In genomic region chr6:72543265-72543850, GRCm38 (mm10) we compare ENCODE assay signal across 15 mouse cellular contexts. TPM values are rescaled to one million over a fixed set of nuclear protein-coding genes. Genes with fewer than 3 reads are reported as not detected.
A peak's percentile ranks its signal among the peaks of the same experiment; 100 is the strongest.
DNase-seq lines count a peak whose midpoint lies in the region; ATAC-seq and TF ChIP-seq lines count a peak whose summit lies in the region.
"Had no signal": no experiment of that assay in that cellular context is flagged by ENCODE, and none has a peak within 500 bp of the region (broad histone marks: within the 10 kb centered on the region; RNA-seq: fewer than 3 reads in every experiment).

No protein-coding gene starts in this region.

- no peak overlapping the region for H3K4me2 ChIP-seq in hindbrain, embryonic 14.5 days (replicated peaks)
- no peak overlapping the region for H3K4me2 ChIP-seq in hindbrain, embryonic 16.5 days (ENCODE audit: low read length)

- 0 out of 2 replicates have a peak overlapping the region, but pooled peaks have one; percentile 51 for H3K27ac ChIP-seq in hindbrain, embryonic 14.5 days
- H3K27ac ChIP-seq in hindbrain, embryonic 16.5 days (ENCODE audit: low read depth, low read length), result no peak overlapping the region
- no peak overlapping the region for H3K27ac ChIP-seq in thymus, adult 2 months (ENCODE audit: control insufficient read depth, insufficient read depth, low read length)
- H3K27ac ChIP-seq: midbrain, embryonic 12.5 days had no signal

- H3K36me3 ChIP-seq in hindbrain, embryonic 14.5 days (replicated peaks; ENCODE audit: control insufficient read depth, insufficient read depth), result no peaks in the 10 kb centered on the region
- no peaks in the 10 kb centered on the region for H3K36me3 ChIP-seq in hindbrain, embryonic 16.5 days (ENCODE audit: control insufficient read depth, insufficient read depth, low read length)
- H3K36me3 ChIP-seq in thymus, adult 2 months (ENCODE audit: control insufficient read depth, insufficient read depth, low read length), result no peaks in the 10 kb centered on the region
- H3K36me3 ChIP-seq: midbrain, embryonic 12.5 days had no signal

- peaks cover under 1% of the 10 kb centered on the region; the same call in 1 of the 2 replicates for H3K4me1 ChIP-seq in hindbrain, embryonic 14.5 days (replicated peaks; ENCODE audit: control insufficient read depth, insufficient read depth, low read length)
- H3K4me1 ChIP-seq in hindbrain, embryonic 16.5 days (ENCODE audit: control insufficient read depth, insufficient read depth, low read depth, low read length), result peaks cover 2% of the 10 kb centered on the region
- H3K4me1 ChIP-seq in thymus, adult 2 months (replicated peaks; ENCODE audit: control insufficient read depth, insufficient read depth, low read length), result peaks cover 22% of the 10 kb centered on the region

- 64% methylated on average over 12 of the region's 12 CpGs for WGBS in hindbrain, embryonic 14.5 days
- 61% methylated on average over 12 of the region's 12 CpGs for WGBS in hindbrain, embryonic 16.5 days
- 89% methylated on average over 12 of the region's 12 CpGs for WGBS in thymus, adult 2 months

- no peak overlapping the region for H3K4me3 ChIP-seq in hindbrain, embryonic 14.5 days (replicated peaks; ENCODE audit: low read length)
- no peak overlapping the region for H3K4me3 ChIP-seq in hindbrain, embryonic 16.5 days (ENCODE audit: low read length)
- H3K4me3 ChIP-seq in thymus, adult 2 months (ENCODE audit: control insufficient read depth, insufficient read depth, low read length), result no peak overlapping the region
- H3K4me3 ChIP-seq: midbrain, embryonic 12.5 days had no signal

- no peak for TF ChIP-seq POLR2A in brain, embryonic 14.5 days (IDR thresholded peaks at IDR 0.05; ENCODE audit: borderline replicate concordance, extremely low read depth, insufficient read depth, insufficient read length, poor library complexity, severe bottlenecking)
- no peak for TF ChIP-seq POLR2A in thymus, adult 2 months (IDR thresholded peaks at IDR 0.05; ENCODE audit: control insufficient read depth, extremely low read depth, insufficient read depth, low read length, poor library complexity)

- no peak for DNase-seq in hindbrain, embryonic 14.5 days (ENCODE audit: low spot score)
- peak; percentile 47 for DNase-seq in 3T3-L1 (ENCODE audit: low read depth, low spot score)
- peak; percentile 31 for DNase-seq in brain, embryonic 14.5 days (ENCODE audit: low read depth)
- peak; percentile 40 to 57 for DNase-seq in kidney, postnatal 4 days
- no peak for DNase-seq in thymus, adult 2 months
- DNase-seq in gastrocnemius, postnatal 36 days, result no peak
- DNase-seq in natural killer cell, adult 2 months (ENCODE audit: low spot score in 2 of 2), result no peak
- DNase-seq: cerebellum, adult 11 months; right cerebral cortex, adult 18-20 months had no signal

- no peak overlapping the region for H3K9ac ChIP-seq in hindbrain, embryonic 14.5 days
- H3K9ac ChIP-seq in hindbrain, embryonic 16.5 days (ENCODE audit: low read depth, low read length), result no peak overlapping the region
- H3K9ac ChIP-seq: midbrain, embryonic 12.5 days had no signal

- H3K27me3 ChIP-seq in hindbrain, embryonic 14.5 days (ENCODE audit: control insufficient read depth, insufficient read depth, low read length), result no peaks in the 10 kb centered on the region
- no peaks in the 10 kb centered on the region for H3K27me3 ChIP-seq in hindbrain, embryonic 16.5 days (replicated peaks; ENCODE audit: control insufficient read depth, insufficient read depth, low read length)
- H3K27me3 ChIP-seq in thymus, adult 2 months (ENCODE audit: control insufficient read depth, insufficient read depth, low read length), result no peaks in the 10 kb centered on the region

- intact Hi-C loops in gastrocnemius, postnatal 36 days (cut with DNase I), result no loop called here

- no peak for ATAC-seq in hindbrain, embryonic 14.5 days (ENCODE audit: low FRiP score)
- no peak for ATAC-seq in hindbrain, embryonic 16.5 days

- no peak for TF ChIP-seq CTCF in brain, embryonic 14.5 days (IDR thresholded peaks at IDR 0.05; ENCODE audit: borderline replicate concordance, extremely low read depth, insufficient read depth, insufficient read length)
- TF ChIP-seq CTCF in thymus, adult 2 months (IDR thresholded peaks at IDR 0.05; ENCODE audit: borderline replicate concordance, control insufficient read depth, extremely low read depth, insufficient read depth, low read length, poor library complexity), result no peak

- no peaks in the 10 kb centered on the region for H3K9me3 ChIP-seq in hindbrain, embryonic 14.5 days (ENCODE audit: control insufficient read depth, low read length)
- no peaks in the 10 kb centered on the region for H3K9me3 ChIP-seq in hindbrain, embryonic 16.5 days (ENCODE audit: control insufficient read depth, low read length)

RNA-seq across cellular contexts. Expression of gene Capg, which starts 0.8 kb away (rescaled TPM):
- 8.1 and 10.3 TPM in 2 replicates for polyA plus RNA-seq in hindbrain, embryonic 14.5 days (2014; fragmentation: Nextera tagmentation; extraction: Ambion mirVana)
- polyA plus RNA-seq in hindbrain, embryonic 16.5 days (2015; fragmentation: Nextera tagmentation; extraction: Ambion mirVana), result 9.0 and 10.2 TPM in 2 replicates
- 3.4 and 5.3 TPM in 2 replicates for polyA plus RNA-seq in brain, embryonic 14.5 days (2012; rRNA removed)
- 49.1 and 50.6 TPM in 2 replicates for polyA plus RNA-seq in thymus, adult 2 months (2012; rRNA removed)
- total RNA-seq in gastrocnemius, postnatal 36 days (2021), result 10 to 100 TPM in 1 of 2 experiments, 1 to 10 TPM in 1; 7.2 to 11.8 TPM

RNA-seq across cellular contexts. Expression of gene Sh2d6, which starts 21.9 kb away (rescaled TPM):
- 0.24 and 0.82 TPM in 2 replicates for polyA plus RNA-seq in hindbrain, embryonic 14.5 days (2014; fragmentation: Nextera tagmentation; extraction: Ambion mirVana)
- polyA plus RNA-seq in hindbrain, embryonic 16.5 days (2015; fragmentation: Nextera tagmentation; extraction: Ambion mirVana), result 0.29 and 0.36 TPM in 2 replicates
- 1.2 and 1.5 TPM in 2 replicates for polyA plus RNA-seq in brain, embryonic 14.5 days (2012; rRNA removed)
- polyA plus RNA-seq in thymus, adult 2 months (2012; rRNA removed), result 4.5 and 6.5 TPM in 2 replicates
- total RNA-seq in gastrocnemius, postnatal 36 days (2021), result 1 to 10 TPM in 1 of 2 experiments, under 1 TPM in 1; 0.66 to 1.7 TPM
- polyA plus RNA-seq: activated CD4-positive, CD25-positive, alpha-beta regulatory T cell, adult 4 months; CD4-positive, CD25-positive, alpha-beta regulatory T cell, adult 4 months; heart, embryonic 14.5 days; stomach, embryonic 14.5 days had no signal

RNA-seq across cellular contexts. Expression of gene Elmod3, which starts 54.9 kb away (rescaled TPM):
- polyA plus RNA-seq in hindbrain, embryonic 14.5 days (2014; fragmentation: Nextera tagmentation; extraction: Ambion mirVana), result 16.8 and 20.0 TPM in 2 replicates
- 17.3 and 18.7 TPM in 2 replicates for polyA plus RNA-seq in hindbrain, embryonic 16.5 days (2015; fragmentation: Nextera tagmentation; extraction: Ambion mirVana)
- 16.1 and 16.9 TPM in 2 replicates for polyA plus RNA-seq in brain, embryonic 14.5 days (2012; rRNA removed)
- 22.9 and 23.4 TPM in 2 replicates for polyA plus RNA-seq in thymus, adult 2 months (2012; rRNA removed)
- 1 to 10 TPM; 6.1 to 9.5 TPM for total RNA-seq in gastrocnemius, postnatal 36 days (2021)

RNA-seq across cellular contexts. Expression of gene Retsat, which starts 54.9 kb away (rescaled TPM):
- 6.2 and 6.6 TPM in 2 replicates for polyA plus RNA-seq in hindbrain, embryonic 14.5 days (2014; fragmentation: Nextera tagmentation; extraction: Ambion mirVana)
- polyA plus RNA-seq in hindbrain, embryonic 16.5 days (2015; fragmentation: Nextera tagmentation; extraction: Ambion mirVana), result 7.0 and 8.4 TPM in 2 replicates
- 3.3 and 3.7 TPM in 2 replicates for polyA plus RNA-seq in brain, embryonic 14.5 days (2012; rRNA removed)
- 16.5 and 17.1 TPM in 2 replicates for polyA plus RNA-seq in thymus, adult 2 months (2012; rRNA removed)
- total RNA-seq in gastrocnemius, postnatal 36 days (2021), result 10 to 100 TPM; 70.2 to 71.6 TPM

Comparison
In these comparisons a context has a peak if more than half of its experiments do, and no peak if none do; other contexts are left out.
1. DNase-seq: peak in 3T3-L1 (single experiment), brain, embryonic 14.5 days (single experiment) and kidney, postnatal 4 days (2 of 2); none in hindbrain, embryonic 14.5 days (single experiment), thymus, adult 2 months (single experiment), gastrocnemius, postnatal 36 days (0 of 2) and natural killer cell, adult 2 months (0 of 2).